Mouse (Mus musculus) frontal cortex, postnatal 25 days (tissue): ENCODE data around the gene Cd46.
A peak's percentile ranks its signal among the peaks of the same experiment; 100 is the strongest.

Experiments used
- DNase-seq, 2 experiments: peaks; one replicate each; pipeline ENCODE4 v3.0.0; 2022; ENCODE audit warnings: low spot score in 2 of 2

Cd46 gene

GRCm38 (mm10) chr1:195092220-195092720 lies at the start of gene Cd46:
TSS of gene Cd46 (minus strand) at chr1:195092249.
- DNase-seq, result no peak

GRCm38 (mm10) chr1:195132070-195132469 lies 40.0 kb upstream of the Cd46 start:
- no peak for DNase-seq

- DNase-seq, result no peak
Observed at GRCm38 (mm10) chr1:195131675-195132015, 39.6 kb upstream of the Cd46 start.

GRCm38 (mm10) chr1:195130953-195131674 lies 39.1 kb upstream of the Cd46 start, which contains the start of gene Cr1l:
TSS of gene Cr1l (minus strand) at chr1:195131586.
- DNase-seq, result peak; percentile 66 to 82

GRCm38 (mm10) chr1:195130479-195130878 lies 38.4 kb upstream of the Cd46 start:
- DNase-seq, result no peak

- no peak for DNase-seq
Observed at GRCm38 (mm10) chr1:195129867-195130266, 37.8 kb upstream of the Cd46 start.

GRCm38 (mm10) chr1:195114414-195114813 lies 22.4 kb upstream of the Cd46 start:
- no peak for DNase-seq

- no peak for DNase-seq
Observed at GRCm38 (mm10) chr1:195113621-195114020, 21.6 kb upstream of the Cd46 start.

- DNase-seq, result no peak
Observed at GRCm38 (mm10) chr1:195100693-195101092, 8.6 kb upstream of the Cd46 start.

- no peak for DNase-seq
Observed at GRCm38 (mm10) chr1:195098004-195098403, 6.0 kb upstream of the Cd46 start.

GRCm38 (mm10) chr1:195091699-195092219 lies 290 bp downstream of the Cd46 start:
- DNase-seq, result no peak

GRCm38 (mm10) chr1:195082142-195082541 lies 9.9 kb downstream of the Cd46 start:
- DNase-seq, result no peak

- DNase-seq, result no peak
Observed at GRCm38 (mm10) chr1:195040437-195040836, 51.6 kb downstream of the Cd46 start.

GRCm38 (mm10) chr1:195038386-195038785 lies 53.7 kb downstream of the Cd46 start:
- no peak for DNase-seq

- no peak for DNase-seq
Observed at GRCm38 (mm10) chr1:195037985-195038384, 54.1 kb downstream of the Cd46 start.

- DNase-seq, result no peak
Observed at GRCm38 (mm10) chr1:195037483-195037882, 54.6 kb downstream of the Cd46 start.

GRCm38 (mm10) chr1:195033941-195034340 lies 58.1 kb downstream of the Cd46 start:
- peak in 1 of 2 experiments; percentile 12 for DNase-seq

- no peak for DNase-seq
Observed at GRCm38 (mm10) chr1:195032738-195033137, 59.3 kb downstream of the Cd46 start.

- no peak for DNase-seq
Observed at GRCm38 (mm10) chr1:195031786-195032185, 60.3 kb downstream of the Cd46 start.

- DNase-seq, result peak in 1 of 2 experiments; percentile 2
Observed at GRCm38 (mm10) chr1:195027507-195027906, 64.5 kb downstream of the Cd46 start.

GRCm38 (mm10) chr1:195023848-195024247 lies 68.2 kb downstream of the Cd46 start:
- DNase-seq, result no peak

- DNase-seq, result no peak
Observed at GRCm38 (mm10) chr1:195021831-195022230, 70.2 kb downstream of the Cd46 start.

GRCm38 (mm10) chr1:195019062-195019600 lies 72.9 kb downstream of the Cd46 start:
- DNase-seq, result no peak
